Mouse (Mus musculus): Measurements from ENCODE around the gene Scimp.
"Not testable (repeated sequence)": the region's sequence is repeated elsewhere in the genome, so short reads cannot be mapped to it uniquely, and the experiment has no call there.

Scimp gene

GRCm38 (mm10) chr11:70811471-70812240 lies 730 bp downstream of the Scimp start:
- no peak for DNase-seq (ENCODE audit: low read depth, low spot score)

GRCm38 (mm10) chr11:70811041-70811440 lies 1.3 kb downstream of the Scimp start:
- no peak for DNase-seq (ENCODE audit: low read depth, low spot score)

- DNase-seq (ENCODE audit: low read depth, low spot score), result no peak
These were observed 3.4 kb downstream of the Scimp start for GRCm38 (mm10) chr11:70809011-70809410.

GRCm38 (mm10) chr11:70808101-70808500 lies 4.3 kb downstream of the Scimp start:
- no peak for DNase-seq (ENCODE audit: low read depth, low spot score)

GRCm38 (mm10) chr11:70807630-70808029 lies 4.8 kb downstream of the Scimp start:
- no peak for DNase-seq (ENCODE audit: low read depth, low spot score)

GRCm38 (mm10) chr11:70806697-70807096 lies 5.7 kb downstream of the Scimp start:
- DNase-seq (ENCODE audit: low read depth, low spot score), result no peak

- no peak for DNase-seq (ENCODE audit: low read depth, low spot score)
These were observed 6.7 kb downstream of the Scimp start for GRCm38 (mm10) chr11:70805641-70806175.

- DNase-seq (ENCODE audit: low read depth, low spot score), result no peak
These were observed 8.0 kb downstream of the Scimp start for GRCm38 (mm10) chr11:70804395-70804794.

- peak; percentile 16 for DNase-seq (ENCODE audit: low read depth, low spot score)
These were observed 8.6 kb downstream of the Scimp start for GRCm38 (mm10) chr11:70803711-70804200.

- no peak for DNase-seq (ENCODE audit: low read depth, low spot score)
These were observed 9.5 kb downstream of the Scimp start for GRCm38 (mm10) chr11:70802865-70803261.

GRCm38 (mm10) chr11:70802208-70802864 lies 10.1 kb downstream of the Scimp start:
- DNase-seq (ENCODE audit: low read depth, low spot score), result no peak

- DNase-seq (ENCODE audit: low read depth, low spot score), result no peak
These were observed 20.0 kb downstream of the Scimp start for GRCm38 (mm10) chr11:70792409-70792808.

GRCm38 (mm10) chr11:70791676-70792075 lies 20.7 kb downstream of the Scimp start:
- DNase-seq (ENCODE audit: low read depth, low spot score), result no peak

GRCm38 (mm10) chr11:70790874-70791551 lies 21.4 kb downstream of the Scimp start:
- no peak for DNase-seq (ENCODE audit: low read depth, low spot score)

- DNase-seq (ENCODE audit: low read depth, low spot score), result no peak
These were observed 22.0 kb downstream of the Scimp start for GRCm38 (mm10) chr11:70790426-70790825.

- DNase-seq (ENCODE audit: low read depth, low spot score), result no peak
These were observed 23.3 kb downstream of the Scimp start for GRCm38 (mm10) chr11:70788972-70789655.

- DNase-seq (ENCODE audit: low read depth, low spot score), result no peak
These were observed 25.3 kb downstream of the Scimp start for GRCm38 (mm10) chr11:70787052-70787451.

- no peak for DNase-seq (ENCODE audit: low read depth, low spot score)
These were observed 26.5 kb downstream of the Scimp start for GRCm38 (mm10) chr11:70785908-70786307.

- not testable (repeated sequence) for DNase-seq (ENCODE audit: low read depth, low spot score)
These were observed 34.3 kb downstream of the Scimp start for GRCm38 (mm10) chr11:70778058-70778457.

- no peak for DNase-seq (ENCODE audit: low read depth, low spot score)
These were observed 34.8 kb downstream of the Scimp start for GRCm38 (mm10) chr11:70777634-70778033.

GRCm38 (mm10) chr11:70776830-70777571 lies 35.4 kb downstream of the Scimp start:
- peak; percentile 59 for DNase-seq (ENCODE audit: low read depth, low spot score)
